Mouse (Mus musculus) liver, postnatal 0 days (tissue): ENCODE measurements around the gene Tlnrd1. TPM values are rescaled to one million over a fixed set of nuclear protein-coding genes. Genes with fewer than 3 reads are reported as not detected.
A peak's percentile ranks its signal among the peaks of the same experiment; 100 is the strongest.
"Not testable (repeated sequence)": the region's sequence is repeated elsewhere in the genome, so short reads cannot be mapped to it uniquely, and the experiment has no call there.

Experiments
- ATAC-seq: fragments of 200-750 bp; cut with Nextera tagmentation; 2 replicates; pipeline ENCODE4 v1.8.0; 2017; ENCODE audit warnings: mild to moderate bottlenecking, moderate library complexity
- DNase-seq: peaks from one replicate; pipeline ENCODE4 v3.0.0-alpha.2; 2016
- H3K27ac ChIP-seq: fragments of 300-500 bp; sonication (generic); 2 replicates; pipeline ENCODE4 v1.5.1; 2014; ENCODE audit warnings: antibody characterized with exemption, moderate library complexity, mild to moderate bottlenecking, low read depth
- H3K27me3 ChIP-seq: fragments of 300-500 bp; sonication (generic); 2 replicates; pipeline ENCODE4 v1.6.1; 2014; ENCODE audit warnings: low read length, control low read depth, mixed read lengths; ENCODE audit not compliant: insufficient read depth
- H3K36me3 ChIP-seq: fragments of 300-500 bp; sonication (generic); replicated peaks from 2 replicates; pipeline ENCODE4 v1.6.1; 2014; ENCODE audit warnings: mild to moderate bottlenecking, control low read depth, low read length, moderate library complexity, mixed read lengths; ENCODE audit not compliant: insufficient read depth
- H3K4me1 ChIP-seq: fragments of 300-500 bp; sonication (generic); 2 replicates; pipeline ENCODE4 v1.6.1; 2014; ENCODE audit warnings: antibody characterized with exemption, mild to moderate bottlenecking, control low read depth; ENCODE audit not compliant: insufficient read depth
- H3K4me2 ChIP-seq: fragments of 300-500 bp; sonication (generic); 2 replicates; pipeline ENCODE4 v1.6.1; 2014; ENCODE audit warnings: low read depth, mild to moderate bottlenecking, low read length, moderate library complexity, mixed read lengths
- H3K4me3 ChIP-seq: fragments of 300-500 bp; sonication (generic); 2 replicates; pipeline ENCODE4 v1.5.1; 2014; ENCODE audit warnings: low read depth, low read length
- H3K9ac ChIP-seq: fragments of 300-500 bp; sonication (generic); replicated peaks from 2 replicates; pipeline ENCODE4 v1.6.1; 2014; ENCODE audit warnings: mild to moderate bottlenecking, moderate library complexity
- H3K9me3 ChIP-seq: fragments of 300-500 bp; sonication (generic); 2 replicates; pipeline ENCODE4 v1.6.1; 2016; ENCODE audit warnings: mild to moderate bottlenecking, control low read depth, low read length, mixed read lengths
- CTCF ChIP-seq: sonication (generic); IDR thresholded peaks from 2 replicates; pipeline ENCODE4 v1.5.1; 2016; ENCODE audit warnings: antibody characterized with exemption, low read depth
- EP300 ChIP-seq: IDR thresholded peaks from 2 replicates; pipeline ENCODE4 v1.6.1; 2016; ENCODE audit warnings: antibody characterized with exemption, low read depth, mild to moderate bottlenecking
- WGBS: fragments of 180-500 bp; shearing (Covaris S2); extraction: QIAGEN DNeasy Blood & Tissue Kit; methylation state at CpG from one replicate; pipeline ENCODE4 v1.1.7; 2014; ENCODE audit not compliant: insufficient replicate concordance; 5-methylcytosine and 5-hydroxymethylcytosine counted together
- polyA plus RNA-seq: library from polyadenylated mRNA; unstranded; fragments of >200 nt; fragmentation: Nextera tagmentation; extraction: Ambion mirVana; gene quantifications from 2 replicates; pipeline ENCODE4 v1.2.1, GENCODE M21; 2015

Tlnrd1 gene
- polyA plus RNA-seq, 1 experiment from 2014 or later = 6.0 TPM

GRCm38 (mm10) chr7:83896077-83896740 is 12.1 kb upstream of the Tlnrd1 start:
- 59% methylated on average over 5 of the region's 5 CpGs for WGBS
- DNase-seq = no peak
- H3K4me2 ChIP-seq = no peak overlapping the region
- H3K27me3 ChIP-seq = no peaks in the 10 kb centered on the region
- H3K4me3 ChIP-seq = no peak overlapping the region
- ATAC-seq = no peak
- H3K9ac ChIP-seq = no peak overlapping the region
- peaks cover 30% of the 10 kb centered on the region for H3K4me1 ChIP-seq
- H3K9me3 ChIP-seq = no peaks in the 10 kb centered on the region
- no peak overlapping the region for H3K27ac ChIP-seq
- peaks cover 37% of the 10 kb centered on the region for H3K36me3 ChIP-seq
- TF ChIP-seq CTCF = no peak
- no peak for TF ChIP-seq EP300

- DNase-seq (no peak), ATAC-seq (no peak)
- 86% methylated on average over 1 of the region's 1 CpGs for WGBS
- TF ChIP-seq EP300 (no peak), CTCF (peak; percentile 38)
- Histone ChIP-seq H3K27me3 (no peaks in the 10 kb centered on the region), H3K36me3 (peaks cover 32% of the 10 kb centered on the region), H3K27ac (no peak overlapping the region), H3K9ac (no peak overlapping the region), H3K4me3 (no peak overlapping the region), H3K9me3 (no peaks in the 10 kb centered on the region), H3K4me2 (no peak overlapping the region; the same call in 1 of the 2 replicates), H3K4me1 (peaks cover 36% of the 10 kb centered on the region)
Measured at GRCm38 (mm10) chr7:83894348-83894747, 10.2 kb upstream of the Tlnrd1 start.

DNA sequence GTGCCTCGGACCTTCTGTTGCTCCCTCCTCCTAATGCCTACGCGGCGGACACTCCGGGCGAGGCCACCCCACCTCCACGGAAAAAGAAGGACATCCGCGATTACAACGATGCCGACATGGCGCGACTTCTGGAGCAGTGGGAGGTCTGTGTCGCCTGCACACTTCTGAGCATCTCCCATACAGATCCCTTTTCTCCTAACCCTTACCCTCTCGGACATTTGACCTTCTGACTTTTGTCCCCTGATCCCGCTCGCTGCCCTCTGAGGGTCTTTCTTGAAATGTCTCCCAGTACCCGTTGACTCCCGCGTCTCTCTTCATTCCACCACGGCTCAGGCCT is 8.2 kb upstream of the Tlnrd1 start:
- H3K4me2 ChIP-seq = peak overlapping the region; percentile 89
- WGBS = 0% methylated on average over 17 of the region's 21 CpGs
- peaks cover 12% of the 10 kb centered on the region for H3K36me3 ChIP-seq
- H3K9me3 ChIP-seq = no peaks in the 10 kb centered on the region
- H3K4me1 ChIP-seq = peaks cover 28% of the 10 kb centered on the region
- DNase-seq (no peak), ATAC-seq (no peak)
- TF ChIP-seq CTCF = no peak
- H3K27ac ChIP-seq = peak overlapping the region; percentile 84
- no peaks in the 10 kb centered on the region for H3K27me3 ChIP-seq
- peak overlapping the region; percentile 86 for H3K4me3 ChIP-seq
- peak overlapping the region; percentile 90 for H3K9ac ChIP-seq

DNA sequence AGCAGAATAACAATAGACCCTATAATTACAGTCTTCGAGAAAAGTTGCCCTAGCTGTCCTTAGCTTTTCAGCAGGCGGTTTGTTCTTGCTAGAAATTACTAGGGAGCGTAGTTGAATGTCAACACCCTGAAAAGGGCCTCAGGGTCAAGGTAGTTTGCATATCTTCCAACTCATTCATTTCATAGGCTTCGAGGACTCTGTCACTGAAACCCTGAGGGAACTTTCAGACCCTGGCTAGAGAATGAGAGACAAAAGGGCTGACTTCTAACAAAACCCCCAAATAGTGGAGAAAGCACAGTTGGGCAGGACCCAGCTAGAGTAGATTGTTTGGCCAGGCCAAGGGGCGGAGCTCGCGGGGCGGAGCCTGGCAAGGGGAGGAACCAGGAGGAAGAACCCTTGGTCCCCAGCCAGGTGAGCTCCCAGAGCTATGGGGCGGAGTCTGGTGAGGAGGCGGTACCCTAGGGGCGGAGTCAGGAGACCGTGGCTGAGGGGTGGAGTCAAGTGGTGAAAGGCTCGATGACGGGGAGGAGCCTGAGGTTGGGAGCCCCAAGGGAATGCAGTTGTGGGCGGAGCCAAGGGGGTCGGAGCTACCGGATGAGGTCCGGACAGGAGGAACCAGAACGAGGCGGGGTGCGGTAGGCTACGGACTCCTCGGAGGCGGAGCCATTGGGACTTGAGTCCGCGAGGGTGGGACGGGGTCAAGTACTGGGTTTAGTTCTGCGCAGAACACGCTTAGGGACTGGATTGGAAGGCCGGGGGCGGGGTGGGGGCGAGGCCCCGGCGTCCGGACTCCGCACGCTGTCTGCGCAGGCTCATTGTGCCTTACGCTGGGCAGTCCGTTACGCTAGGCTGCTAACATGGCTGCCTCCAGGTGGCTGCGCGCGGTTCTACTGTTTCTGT is 7.6 kb upstream of the Tlnrd1 start:
- WGBS = 2% methylated on average over 43 of the region's 44 CpGs
- ATAC-seq (peak; percentile 96), DNase-seq (peak; percentile 100)
- peaks cover 12% of the 10 kb centered on the region for H3K36me3 ChIP-seq
- peak overlapping the region; percentile 86 for H3K4me3 ChIP-seq
- H3K27me3 ChIP-seq = no peaks in the 10 kb centered on the region
- TF ChIP-seq EP300 (peak; percentile 29; the same call in 1 of the 2 replicates), CTCF (peak; percentile 38)
- H3K9me3 ChIP-seq = no peaks in the 10 kb centered on the region
- H3K4me1 ChIP-seq = peaks cover 30% of the 10 kb centered on the region
- H3K27ac ChIP-seq = peak overlapping the region; percentile 87
- peak overlapping the region; percentile 89 for H3K4me2 ChIP-seq
- peak overlapping the region; percentile 90 for H3K9ac ChIP-seq

DNA sequence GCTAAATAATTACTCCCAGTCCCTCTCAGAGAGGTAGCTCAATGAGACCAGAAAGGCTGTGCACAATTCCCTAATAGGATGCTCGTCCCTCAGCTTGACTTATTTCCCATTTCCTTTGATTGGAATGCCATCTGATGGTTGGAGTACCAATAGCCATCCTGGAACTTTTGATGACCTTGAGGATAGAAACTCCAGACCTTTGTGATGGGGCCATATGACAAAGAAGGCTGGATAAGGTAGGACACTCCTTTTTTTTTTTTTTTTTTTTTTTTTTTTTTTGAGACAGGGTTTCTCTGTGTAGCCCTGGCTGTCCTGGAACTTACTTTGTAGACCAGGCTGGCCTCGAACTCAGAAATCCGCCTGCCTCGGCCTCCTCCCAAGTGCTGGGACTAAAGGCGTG is 5.8 kb upstream of the Tlnrd1 start:
- not testable (repeated sequence) for H3K9ac ChIP-seq, H3K27ac ChIP-seq, H3K4me2 ChIP-seq, DNase-seq, H3K36me3 ChIP-seq, H3K4me3 ChIP-seq, H3K9me3 ChIP-seq, H3K27me3 ChIP-seq, ATAC-seq
- H3K4me1 ChIP-seq = peaks cover 44% of the 10 kb centered on the region
- WGBS = 85% methylated on average over 5 of the region's 5 CpGs

DNA sequence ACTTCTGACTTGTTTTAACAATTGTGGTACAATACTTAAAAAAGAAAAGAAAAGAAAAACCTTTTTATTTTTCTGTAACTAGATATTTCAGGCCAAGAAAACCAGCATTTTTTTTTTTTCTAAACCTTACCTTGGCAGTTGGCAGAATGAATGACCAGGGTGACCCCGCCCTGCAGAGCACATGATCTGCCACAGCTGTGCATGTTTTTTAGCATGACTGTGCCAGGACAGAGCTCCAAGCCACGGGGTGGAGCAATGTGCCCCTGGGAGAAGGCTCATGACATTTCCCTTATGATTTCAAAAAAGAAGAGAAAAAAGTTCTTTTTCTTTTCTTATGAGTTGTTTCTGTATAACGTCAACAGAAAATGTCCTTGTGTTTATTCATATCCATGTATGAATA is 5.3 kb upstream of the Tlnrd1 start:
- no peak overlapping the region for H3K4me2 ChIP-seq
- no peak for TF ChIP-seq EP300
- no peak for TF ChIP-seq CTCF
- 0 out of 2 replicates have a peak overlapping the region, but pooled peaks have one; percentile 35 for H3K27ac ChIP-seq
- no peaks in the 10 kb centered on the region; the same call in 1 of the 2 replicates for H3K36me3 ChIP-seq
- WGBS = 51% methylated on average over 3 of the region's 3 CpGs
- no peaks in the 10 kb centered on the region for H3K9me3 ChIP-seq
- H3K4me3 ChIP-seq = no peak overlapping the region
- H3K27me3 ChIP-seq = no peaks in the 10 kb centered on the region
- peaks cover 46% of the 10 kb centered on the region for H3K4me1 ChIP-seq
- H3K9ac ChIP-seq = no peak overlapping the region
- ATAC-seq (no peak), DNase-seq (peak; percentile 47)
